Mouse (Mus musculus) ovary, postnatal 10 days (tissue): Measurements from ENCODE around the gene Oprm1.
A peak's percentile ranks its signal among the peaks of the same experiment; 100 is the strongest.

Experiments used
- DNase-seq: peaks from one replicate; pipeline ENCODE4 v3.0.0; 2022; ENCODE audit warnings: low spot score

The Oprm1 gene

GRCm38 (mm10) chr10:7047288-7047918 is 289.1 kb downstream of the Oprm1 start:
- no peak for DNase-seq

GRCm38 (mm10) chr10:7047919-7048291 is 289.6 kb downstream of the Oprm1 start:
- DNase-seq: no peak

DNA sequence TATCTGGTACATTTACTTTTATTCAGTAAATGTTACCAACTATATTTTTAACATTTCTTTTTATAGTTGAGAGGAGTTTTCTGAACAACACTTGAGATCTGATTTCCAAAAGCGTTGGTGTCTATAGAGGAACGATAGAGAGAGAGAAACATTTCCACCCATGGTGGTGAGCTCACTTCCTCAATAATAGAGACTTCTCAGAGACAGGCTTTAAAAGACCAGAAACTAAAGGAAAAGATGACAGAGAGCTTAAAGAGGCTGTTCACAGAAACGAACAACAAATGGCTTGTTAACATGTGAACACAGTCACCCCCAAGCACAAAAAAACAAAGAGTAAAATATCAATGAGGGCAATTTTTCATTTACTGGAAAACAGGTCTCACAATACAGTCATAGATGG is 291.6 kb downstream of the Oprm1 start:
- DNase-seq: no peak

DNA sequence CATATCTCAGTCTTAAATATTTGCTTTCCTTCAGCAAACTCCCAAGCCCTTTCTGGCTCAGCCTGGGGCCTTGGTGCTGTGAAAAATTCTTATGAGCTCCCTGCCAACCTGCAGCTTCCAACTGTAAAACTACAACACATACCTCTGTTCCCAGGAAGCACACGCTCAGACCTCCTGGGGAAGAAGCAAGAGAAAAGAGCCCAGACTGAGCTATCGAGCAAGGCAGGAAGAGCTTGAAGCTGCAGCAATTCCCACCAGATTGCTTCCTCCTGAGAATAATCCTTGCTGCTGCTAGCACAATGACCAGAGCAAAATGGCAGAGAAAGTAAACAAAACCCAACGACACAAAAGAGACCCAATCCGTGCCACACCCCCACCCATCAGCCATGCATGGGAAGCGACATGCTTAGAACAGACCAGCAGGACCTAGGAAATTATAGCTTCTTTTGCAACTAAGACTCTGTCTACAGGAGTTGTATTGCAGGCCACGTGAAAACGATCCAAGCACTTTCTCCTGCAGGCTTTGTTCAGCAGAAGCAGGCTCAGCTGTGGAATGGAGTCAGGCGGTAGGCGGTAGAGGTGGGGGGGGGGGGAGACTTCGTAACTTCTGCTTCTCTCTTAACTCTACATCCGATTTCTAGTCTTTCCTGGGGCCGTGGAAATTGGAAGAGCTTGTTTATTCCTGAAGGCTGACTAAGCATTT is 294.2 kb downstream of the Oprm1 start, which contains the start of gene Ipcef1:
Gene Ipcef1 (minus strand): TSS at position 164 of the 703 bp plus-strand sequence.
- DNase-seq: no peak

GRCm38 (mm10) chr10:7054560-7055205 is 296.4 kb downstream of the Oprm1 start:
- DNase-seq: no peak

- DNase-seq: no peak
These were observed 299.2 kb downstream of the Oprm1 start for GRCm38 (mm10) chr10:7057546-7057945.

DNA sequence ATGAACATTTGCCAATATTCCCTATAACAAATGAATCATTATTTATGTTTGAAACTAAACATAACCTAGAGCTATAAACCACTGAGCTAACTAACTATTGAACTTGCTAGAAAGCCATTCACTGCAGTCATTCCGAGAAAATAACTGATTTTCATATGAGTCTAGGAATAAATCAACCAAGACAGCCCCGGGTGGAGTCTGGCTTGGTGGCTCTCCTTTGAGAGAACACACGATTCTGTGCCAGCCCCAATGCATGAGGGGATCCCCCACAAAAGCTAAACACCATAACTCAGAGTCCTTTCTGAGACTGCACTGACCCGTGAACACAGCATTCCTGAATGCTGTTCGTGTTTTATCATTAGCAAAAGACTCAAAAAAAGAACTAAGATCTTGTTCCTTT is 302.0 kb downstream of the Oprm1 start:
- no peak for DNase-seq

- no peak for DNase-seq
These were observed 304.7 kb downstream of the Oprm1 start for GRCm38 (mm10) chr10:7062993-7063392.

GRCm38 (mm10) chr10:7063752-7064457 is 305.6 kb downstream of the Oprm1 start:
- no peak for DNase-seq

GRCm38 (mm10) chr10:7068608-7069007 is 310.3 kb downstream of the Oprm1 start:
- DNase-seq: no peak

GRCm38 (mm10) chr10:7069090-7069489 is 310.8 kb downstream of the Oprm1 start:
- DNase-seq: no peak

DNA sequence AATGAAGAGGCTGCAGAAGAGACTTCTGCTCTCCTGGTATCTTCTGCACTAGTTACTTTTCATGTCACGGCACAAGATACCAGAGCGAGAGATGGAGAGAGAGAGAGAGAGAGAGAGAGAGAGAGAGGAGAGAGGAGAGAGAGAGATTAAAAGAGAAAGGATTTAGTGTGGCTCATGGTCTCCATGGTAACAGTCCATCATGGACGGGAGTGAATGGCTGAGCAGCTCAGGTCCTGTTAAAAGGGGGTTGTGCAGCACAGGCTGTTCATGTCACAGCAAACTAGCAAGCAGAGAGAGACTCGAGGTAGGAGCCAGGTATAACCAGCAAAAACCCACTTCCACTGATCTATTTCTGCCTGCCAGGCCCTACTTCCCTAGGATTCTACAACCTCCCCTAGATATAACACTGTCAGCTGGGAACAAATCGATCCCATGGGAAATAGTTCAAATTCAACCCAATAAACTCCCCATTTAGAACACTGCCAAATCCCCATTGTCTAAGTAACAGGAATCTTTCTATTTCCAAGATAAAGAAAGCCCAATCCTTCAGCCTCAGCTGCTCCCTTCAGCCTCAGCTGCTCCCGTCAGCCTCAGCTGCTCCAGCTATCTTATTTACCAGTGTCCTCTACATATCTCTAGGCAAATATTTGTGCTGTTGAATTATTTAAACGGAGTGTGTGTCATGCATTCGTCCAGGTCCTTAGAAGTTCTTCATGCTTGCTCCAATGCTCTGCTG is 312.0 kb downstream of the Oprm1 start:
- DNase-seq: no peak

- DNase-seq: no peak
These were observed 312.6 kb downstream of the Oprm1 start for GRCm38 (mm10) chr10:7070924-7071323.

GRCm38 (mm10) chr10:7074231-7074630 is 315.9 kb downstream of the Oprm1 start:
- no peak for DNase-seq

DNA sequence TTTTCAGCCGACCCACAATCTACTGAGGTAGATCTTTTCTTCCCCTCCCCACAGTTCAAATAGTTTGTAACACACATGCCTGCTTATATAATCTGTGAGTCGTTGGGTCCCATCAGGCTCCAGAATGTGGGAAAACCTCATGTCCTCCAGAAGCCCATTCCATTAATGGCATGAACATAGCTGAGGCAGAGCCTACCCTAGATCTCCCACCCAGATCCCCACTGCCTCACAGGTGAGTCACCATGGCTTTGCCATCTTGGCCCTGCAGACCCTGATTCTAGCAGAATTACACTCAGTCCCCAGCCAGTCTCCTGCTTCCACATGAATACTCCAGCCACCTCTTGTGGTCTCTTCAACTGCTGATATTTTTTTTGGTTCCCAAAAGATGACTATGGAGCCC is 317.4 kb downstream of the Oprm1 start:
- DNase-seq: no peak

GRCm38 (mm10) chr10:7076201-7076600 is 317.9 kb downstream of the Oprm1 start:
- peak; percentile 35 for DNase-seq

DNA sequence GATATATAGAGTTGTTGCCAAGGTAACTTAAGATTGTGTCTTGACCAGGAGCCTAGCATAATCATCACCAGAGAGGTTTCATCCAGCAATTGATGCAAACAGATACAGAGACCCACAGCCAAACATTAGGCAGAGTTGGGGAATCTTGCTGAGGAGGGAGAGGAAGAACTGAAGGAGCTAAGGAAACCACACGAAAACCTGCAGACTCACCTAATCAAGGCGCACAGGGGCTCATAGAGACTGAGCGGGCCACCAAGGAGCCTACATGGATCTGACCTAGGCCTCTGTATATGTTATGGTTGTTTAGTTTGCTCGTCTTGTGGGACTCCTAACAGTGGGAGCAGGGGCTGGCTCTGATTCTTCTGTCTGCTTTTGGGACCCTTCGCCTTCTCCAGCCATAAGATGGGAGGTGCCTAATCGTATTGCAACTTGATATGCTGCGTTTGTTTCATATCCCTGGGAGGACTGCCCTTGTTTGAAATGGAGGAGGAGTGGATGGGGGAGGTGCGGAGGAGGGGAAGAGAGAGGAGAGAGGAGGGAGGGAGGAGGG is 318.4 kb downstream of the Oprm1 start:
- DNase-seq: no peak

DNA sequence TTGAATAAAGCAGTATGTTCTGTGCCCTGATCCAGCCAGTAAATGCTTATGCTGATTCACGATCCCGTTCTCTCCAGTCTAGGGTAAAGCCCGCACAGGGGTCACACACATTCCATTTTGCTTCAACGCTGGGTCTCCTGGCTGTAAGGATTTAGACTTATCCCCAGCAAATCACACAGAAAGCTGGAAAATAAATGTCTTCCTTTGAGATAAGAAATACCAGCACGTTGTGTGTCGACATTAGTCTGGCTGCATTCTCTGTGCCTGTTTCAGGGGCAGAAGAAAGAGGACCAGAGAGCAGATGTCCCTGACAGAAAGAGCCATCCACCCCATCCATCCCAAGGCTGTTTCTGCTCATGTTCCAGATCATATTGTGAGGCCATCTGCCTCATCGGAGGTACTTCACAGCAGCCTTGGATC is 319.1 kb downstream of the Oprm1 start:
- DNase-seq: no peak

DNA sequence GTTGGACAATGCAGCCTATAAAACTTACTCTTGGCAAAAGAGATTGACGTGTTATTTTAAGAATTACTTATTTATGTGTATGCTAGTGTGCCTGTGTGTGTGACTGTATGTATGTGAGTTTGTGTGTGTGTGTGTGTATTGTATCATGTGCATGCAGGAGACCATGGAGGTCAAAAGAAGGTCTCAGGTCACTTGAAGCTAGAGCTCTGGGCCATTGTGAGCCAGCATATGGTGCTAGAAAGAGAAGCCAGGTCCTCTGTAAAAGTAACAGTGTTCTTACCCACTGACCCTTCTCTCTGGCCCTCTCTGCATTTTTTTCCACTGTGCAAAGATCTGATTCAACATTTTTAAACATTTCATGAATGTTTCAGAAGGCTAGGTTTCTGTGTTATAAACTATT is 319.7 kb downstream of the Oprm1 start:
- no peak for DNase-seq
